Comparison of ENCODE assay signal across 22 mouse cellular contexts in genomic region chr2:118905433-118906117, GRCm38 (mm10). TPM values are rescaled to one million over a fixed set of nuclear protein-coding genes. Genes with fewer than 3 reads are reported as not detected.
DNase-seq lines count a peak whose midpoint lies in the region; ATAC-seq and TF ChIP-seq lines count a peak whose summit lies in the region.
"Had no signal": no experiment of that assay in that cellular context is flagged by ENCODE, and none has a peak within 500 bp of the region (broad histone marks: within the 10 kb centered on the region; RNA-seq: fewer than 3 reads in every experiment).

No protein-coding gene starts in this region.

- H3K4me1 ChIP-seq in hindbrain, embryonic 13.5 days (replicated peaks), result peaks cover 52% of the 10 kb centered on the region
- H3K4me1 ChIP-seq in hindbrain, embryonic 10.5 days (replicated peaks), result peaks cover 68% of the 10 kb centered on the region

- no peaks in the 10 kb centered on the region for H3K36me3 ChIP-seq in hindbrain, embryonic 13.5 days
- H3K36me3 ChIP-seq in hindbrain, embryonic 10.5 days, result no peaks in the 10 kb centered on the region
- H3K36me3 ChIP-seq: limb, embryonic 15.5 days; liver, embryonic 15.5 days; stomach, embryonic 15.5 days had no signal

- ATAC-seq in hindbrain, embryonic 13.5 days (ENCODE audit: low FRiP score), result no peak
- ATAC-seq in granulocyte monocyte progenitor cell, adult 5-6 weeks (replicated peaks; ENCODE audit: poor library complexity, severe bottlenecking), result peak; percentile 34
- peak; percentile 50 for ATAC-seq in neutrophil, adult 5-6 weeks (ENCODE audit: extremely low read depth, insufficient number of reproducible peaks, low FRiP score, poor library complexity, severe bottlenecking)
- no peak for ATAC-seq in cerebellum, adult (ENCODE audit: insufficient number of reproducible peaks, low FRiP score, low TSS enrichment)
- ATAC-seq: activated CD4-positive, CD25-positive, alpha-beta regulatory T cell, adult 4 months; hindbrain, postnatal 0 days had no signal

- H3K4me2 ChIP-seq in hindbrain, embryonic 13.5 days, result no peak overlapping the region
- H3K4me2 ChIP-seq: limb, embryonic 15.5 days; liver, embryonic 15.5 days; stomach, embryonic 15.5 days had no signal

- DNase-seq in hindbrain, embryonic 10.5 days (ENCODE audit: low spot score), result no peak
- peak; percentile 57 to 65 for DNase-seq in B cell, adult 2 months
- no peak for DNase-seq in left cerebral cortex, adult 2 months (ENCODE audit: extremely low spot score in 1 of 2, low spot score in 2 of 2)
- DNase-seq: adrenal gland, postnatal 10 days; cerebellum, adult 11-12 months; cerebellum, postnatal 14 days; embryo, embryonic 11 days; gastrocnemius, adult 2 months; heart, adult 2 months; heart, postnatal 36 days; kidney, adult 18-20 months; kidney, postnatal 10 days; layer of hippocampus, postnatal 36 days had no signal

- H3K27ac ChIP-seq in hindbrain, embryonic 13.5 days, result no peak overlapping the region
- H3K27ac ChIP-seq in hindbrain, embryonic 10.5 days, result no peak overlapping the region
- H3K27ac ChIP-seq in left cerebral cortex, adult 2 months, result no peak overlapping the region
- H3K27ac ChIP-seq: gastrocnemius, adult 2 months; heart, adult 2 months; hindbrain, postnatal 0 days; limb, embryonic 15.5 days; liver, embryonic 15.5 days; stomach, embryonic 15.5 days had no signal

- TF ChIP-seq CTCF in left cerebral cortex, adult 2 months (IDR thresholded peaks at IDR 0.05), result no peak

- no peaks in the 10 kb centered on the region for H3K9me3 ChIP-seq in hindbrain, embryonic 13.5 days
- H3K9me3 ChIP-seq in hindbrain, embryonic 10.5 days, result no peaks in the 10 kb centered on the region
- H3K9me3 ChIP-seq: limb, embryonic 15.5 days; liver, embryonic 15.5 days; stomach, embryonic 15.5 days had no signal

- intact Hi-C loops in left cerebral cortex, adult 2 months (cut with DNase I), result no loop called here

- H3K27me3 ChIP-seq in hindbrain, embryonic 13.5 days, result peaks cover 3% of the 10 kb centered on the region; the same call in 1 of the 2 replicates
- peaks cover 22% of the 10 kb centered on the region for H3K27me3 ChIP-seq in hindbrain, embryonic 10.5 days (ENCODE audit: insufficient read depth, poor library complexity, severe bottlenecking)

- 85% methylated on average over 7 of the region's 7 CpGs for whole genome bisulfite sequencing in hindbrain, embryonic 13.5 days
- 86% methylated on average over 7 of the region's 7 CpGs for WGBS in hindbrain, embryonic 10.5 days

- 0 out of 2 replicates have a peak overlapping the region, but pooled peaks have one; percentile 36 for H3K9ac ChIP-seq in hindbrain, embryonic 13.5 days
- H3K9ac ChIP-seq: limb, embryonic 15.5 days; liver, embryonic 15.5 days; stomach, embryonic 15.5 days had no signal

- no peak overlapping the region for H3K4me3 ChIP-seq in hindbrain, embryonic 13.5 days
- no peak overlapping the region for H3K4me3 ChIP-seq in hindbrain, embryonic 10.5 days
- no peak overlapping the region for H3K4me3 ChIP-seq in left cerebral cortex, adult 2 months
- H3K4me3 ChIP-seq: gastrocnemius, adult 2 months; heart, adult 2 months; limb, embryonic 15.5 days; liver, embryonic 15.5 days; stomach, embryonic 15.5 days had no signal

RNA-seq across cellular contexts. Expression of gene Bahd1, which starts 5.4 kb away (rescaled TPM):
- 5.0 and 5.1 TPM in 2 replicates for polyA plus RNA-seq in hindbrain, embryonic 13.5 days (2015; fragmentation: Nextera tagmentation; extraction: Ambion mirVana)
- polyA plus RNA-seq in hindbrain, embryonic 10.5 days (2016; fragmentation: Nextera tagmentation; extraction: Ambion mirVana), result 4.4 TPM in 2 replicates
- total RNA-seq in granulocyte monocyte progenitor cell, adult 5-6 weeks (2014; fragmentation: Nextera tagmentation), result 10.1 and 12.3 TPM in 2 replicates
- total RNA-seq in granulocyte monocyte progenitor cell, adult 5-6 weeks (2017), result 4.6 and 4.8 TPM in 2 replicates
- 15.2 and 16.2 TPM in 2 replicates for total RNA-seq in neutrophil, adult 5-6 weeks (2017)
- total RNA-seq in left cerebral cortex, adult 2 months (2021), result 10 to 100 TPM; 52.2 to 58.1 TPM

RNA-seq across cellular contexts. Expression of gene Chst14, which starts 20.7 kb away (rescaled TPM):
- polyA plus RNA-seq in hindbrain, embryonic 13.5 days (2015; fragmentation: Nextera tagmentation; extraction: Ambion mirVana), result 6.9 and 8.1 TPM in 2 replicates
- polyA plus RNA-seq in hindbrain, embryonic 10.5 days (2016; fragmentation: Nextera tagmentation; extraction: Ambion mirVana), result 17.2 and 20.6 TPM in 2 replicates
- 8.4 and 11.4 TPM in 2 replicates for total RNA-seq in granulocyte monocyte progenitor cell, adult 5-6 weeks (2014; fragmentation: Nextera tagmentation)
- total RNA-seq in granulocyte monocyte progenitor cell, adult 5-6 weeks (2017), result 1.4 and 1.5 TPM in 2 replicates
- total RNA-seq in neutrophil, adult 5-6 weeks (2017), result 0.81 and 2.2 TPM in 2 replicates
- total RNA-seq in left cerebral cortex, adult 2 months (2021), result 1 to 10 TPM; 2.4 to 3.3 TPM

RNA-seq across cellular contexts. Expression of gene Ivd, which starts 43.8 kb away (rescaled TPM):
- polyA plus RNA-seq in hindbrain, embryonic 13.5 days (2015; fragmentation: Nextera tagmentation; extraction: Ambion mirVana), result 41.8 and 44.7 TPM in 2 replicates
- 59.4 and 65.9 TPM in 2 replicates for polyA plus RNA-seq in hindbrain, embryonic 10.5 days (2016; fragmentation: Nextera tagmentation; extraction: Ambion mirVana)
- 59.9 and 60.9 TPM in 2 replicates for total RNA-seq in granulocyte monocyte progenitor cell, adult 5-6 weeks (2014; fragmentation: Nextera tagmentation)
- 34.6 and 45.3 TPM in 2 replicates for total RNA-seq in granulocyte monocyte progenitor cell, adult 5-6 weeks (2017)
- 36.6 and 47.0 TPM in 2 replicates for total RNA-seq in neutrophil, adult 5-6 weeks (2017)
- 10 to 100 TPM; 72.2 to 73.7 TPM for total RNA-seq in left cerebral cortex, adult 2 months (2021)

Comparison
In these comparisons a context has a peak if more than half of its experiments do, and no peak if none do; other contexts are left out.
1. ATAC-seq: peak in granulocyte monocyte progenitor cell, adult 5-6 weeks (single experiment) and neutrophil, adult 5-6 weeks (single experiment); none in hindbrain, embryonic 13.5 days (single experiment) and cerebellum, adult (single experiment).
2. DNase-seq: peak in B cell, adult 2 months (2 of 2); none in hindbrain, embryonic 10.5 days (single experiment) and left cerebral cortex, adult 2 months (0 of 2).